Mouse (Mus musculus): ENCODE measurements around the gene Rbfox1.
A peak's percentile ranks its signal among the peaks of the same experiment; 100 is the strongest.

The Rbfox1 gene

DNA sequence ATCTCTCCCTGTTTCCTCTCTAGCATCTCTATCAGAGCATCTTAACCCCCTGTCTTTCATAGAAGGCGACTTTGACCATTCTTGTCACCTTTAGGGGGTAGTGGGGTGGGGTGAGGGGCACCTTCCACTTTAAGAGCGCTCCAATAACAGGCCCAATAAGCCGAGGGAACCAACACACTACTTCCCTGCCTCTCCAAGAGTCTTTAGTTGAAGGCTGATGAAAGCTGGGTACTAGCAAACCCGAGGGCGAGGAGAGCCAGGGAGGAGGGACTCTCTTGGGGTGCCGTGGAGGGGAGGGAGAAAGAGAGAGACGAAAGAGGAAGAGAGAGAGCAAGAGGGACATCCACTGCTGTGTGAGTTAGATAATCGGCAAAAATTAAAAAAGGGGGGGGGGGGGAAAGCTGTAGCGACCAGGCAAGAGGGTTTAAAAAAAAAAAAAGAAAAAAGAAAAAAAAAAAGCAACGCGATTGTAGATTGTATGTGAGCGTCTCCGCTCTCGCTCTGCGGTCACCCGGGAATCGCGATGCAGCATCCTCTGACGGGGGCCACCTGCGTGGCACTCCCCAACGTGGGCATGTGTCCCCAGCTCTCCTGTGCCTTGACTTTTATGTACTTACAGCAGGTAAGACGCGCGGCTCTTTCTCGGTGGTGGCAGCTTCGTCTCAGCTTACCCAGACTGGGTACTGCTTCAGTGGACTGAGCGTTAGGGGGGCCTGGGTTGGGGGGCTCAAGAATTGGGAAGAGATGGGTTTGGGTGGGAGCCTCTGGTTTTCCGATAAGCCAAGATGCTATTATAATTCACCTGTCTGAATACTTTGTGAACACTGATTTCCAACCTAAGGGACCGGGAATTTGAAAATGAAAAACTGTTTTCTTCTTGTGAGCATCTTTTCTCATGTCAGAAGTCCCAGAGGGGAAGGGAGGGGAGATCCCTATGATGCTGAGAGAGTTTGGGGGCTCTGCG is 1154.5 kb downstream of the Rbfox1 start:
- peak; percentile 5 for DNase-seq (ENCODE audit: low spot score)

DNA sequence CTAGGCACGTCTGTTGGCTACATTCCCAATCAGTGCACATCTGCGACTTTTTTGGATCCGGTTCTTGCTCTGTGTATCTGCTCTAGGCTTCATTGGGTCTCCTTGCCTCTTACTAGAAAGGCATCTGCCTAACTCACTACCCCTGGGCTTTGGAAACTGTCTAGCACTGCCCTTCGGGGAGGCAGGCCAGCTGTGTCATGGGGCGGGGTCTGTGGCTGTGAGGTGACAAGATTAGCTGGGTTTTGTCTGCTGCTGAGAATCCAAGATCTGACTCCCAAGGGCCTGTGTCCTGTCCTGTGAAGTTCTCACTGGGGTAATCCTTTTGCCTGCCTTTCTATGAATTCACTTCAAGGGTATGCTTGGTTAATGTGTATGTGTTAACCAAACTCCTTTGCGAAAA is 1155.5 kb downstream of the Rbfox1 start:
- DNase-seq (ENCODE audit: low spot score), result no peak

DNA sequence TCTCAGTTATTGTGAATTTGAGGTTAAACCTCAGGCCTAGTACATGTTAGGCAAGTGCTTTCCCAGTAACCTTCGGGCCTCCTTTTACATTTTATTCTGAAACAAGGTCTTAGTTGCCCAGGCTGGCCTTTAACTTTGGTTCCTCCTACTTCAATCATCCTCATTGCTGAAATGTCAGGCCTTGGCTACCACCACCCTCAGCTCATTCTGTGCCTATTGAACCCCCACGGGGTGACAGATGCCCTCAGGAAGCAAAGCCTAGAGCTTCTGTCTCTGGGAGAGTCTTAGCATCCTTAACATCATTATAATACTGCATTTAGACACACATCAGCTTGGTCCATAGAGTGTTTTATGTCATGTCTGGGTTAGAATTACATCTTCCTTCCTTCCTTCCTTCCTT is 1162.3 kb downstream of the Rbfox1 start:
- no peak for DNase-seq (ENCODE audit: low spot score)

DNA sequence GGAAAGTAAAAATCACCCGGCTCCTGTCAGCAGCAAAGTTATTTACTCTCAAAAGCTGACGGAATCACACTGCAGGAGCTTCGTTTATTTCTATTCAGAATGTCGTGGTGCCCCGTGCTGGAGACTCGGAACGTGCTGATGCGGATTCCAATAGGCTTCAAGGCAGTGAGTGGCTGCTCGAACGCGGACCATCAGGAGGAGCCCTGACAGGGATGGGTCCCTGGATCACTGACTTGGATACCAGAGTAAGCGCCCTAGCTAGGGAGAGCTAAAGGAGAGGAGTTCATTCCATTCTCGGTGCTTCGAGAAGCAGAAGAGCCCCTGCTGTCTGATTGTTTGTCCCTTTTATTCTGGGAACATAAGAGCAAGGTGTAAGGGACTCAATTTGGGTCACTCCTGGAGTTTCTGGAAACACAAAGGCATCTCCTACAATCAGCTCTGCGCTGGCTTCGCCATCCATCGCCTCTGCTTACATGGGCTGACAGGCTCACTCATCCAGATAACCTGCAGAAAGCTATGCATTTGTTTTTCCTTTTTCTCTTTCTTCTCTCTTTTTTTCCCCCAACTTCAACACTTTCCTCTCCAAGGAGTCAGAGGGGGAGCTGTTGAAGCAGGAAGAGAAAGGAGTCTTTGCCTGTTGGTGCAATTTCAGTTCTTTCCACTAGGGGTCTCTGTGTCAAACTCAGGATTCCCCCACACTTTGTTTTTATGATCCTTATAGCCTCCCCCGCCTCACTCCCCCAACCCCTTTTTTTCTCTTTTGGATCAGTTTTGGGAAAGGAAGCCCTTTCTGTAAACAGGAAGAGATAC is 1164.2 kb downstream of the Rbfox1 start:
- no peak for DNase-seq (ENCODE audit: low spot score)

DNA sequence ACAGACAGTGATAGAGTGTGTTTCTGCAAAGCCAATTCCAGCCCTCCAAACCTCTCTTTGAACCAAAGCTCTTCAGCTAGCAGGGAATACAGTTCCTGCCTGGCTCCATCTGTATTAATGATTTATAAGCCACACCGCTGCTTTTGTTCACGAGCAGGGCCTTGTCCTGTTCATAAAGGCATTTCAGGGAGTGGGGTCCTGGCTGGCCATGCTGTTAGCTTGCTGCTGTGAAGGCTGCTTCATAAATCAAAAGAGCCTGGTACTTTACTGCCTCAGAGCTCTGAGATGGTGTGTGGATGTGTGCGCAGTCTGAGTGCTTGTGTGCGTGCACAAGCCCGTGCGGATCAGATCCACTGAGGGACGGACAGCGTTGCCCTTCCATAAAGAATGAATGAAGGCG is 1165.8 kb downstream of the Rbfox1 start:
- no peak for DNase-seq (ENCODE audit: low spot score)

DNA sequence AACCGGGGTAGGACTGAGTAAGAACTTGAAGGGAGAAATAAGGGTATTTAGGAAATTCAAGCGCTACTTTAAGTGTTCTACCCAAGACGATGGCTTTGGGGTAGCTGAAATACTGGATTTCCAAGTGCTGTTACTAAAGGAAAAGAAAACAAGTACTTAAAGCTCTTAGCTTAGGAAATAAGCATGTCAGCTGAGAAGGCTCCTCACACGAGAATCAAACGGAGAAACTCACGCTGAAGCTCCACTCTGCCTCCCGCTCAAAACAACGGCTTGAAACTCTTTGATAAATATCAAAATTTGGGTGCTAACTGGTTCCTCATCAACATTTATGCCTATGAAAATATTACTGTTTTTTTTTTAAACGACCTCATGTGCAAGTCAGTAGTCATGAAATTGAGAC is 1166.8 kb downstream of the Rbfox1 start:
- no peak for DNase-seq (ENCODE audit: low spot score)

DNA sequence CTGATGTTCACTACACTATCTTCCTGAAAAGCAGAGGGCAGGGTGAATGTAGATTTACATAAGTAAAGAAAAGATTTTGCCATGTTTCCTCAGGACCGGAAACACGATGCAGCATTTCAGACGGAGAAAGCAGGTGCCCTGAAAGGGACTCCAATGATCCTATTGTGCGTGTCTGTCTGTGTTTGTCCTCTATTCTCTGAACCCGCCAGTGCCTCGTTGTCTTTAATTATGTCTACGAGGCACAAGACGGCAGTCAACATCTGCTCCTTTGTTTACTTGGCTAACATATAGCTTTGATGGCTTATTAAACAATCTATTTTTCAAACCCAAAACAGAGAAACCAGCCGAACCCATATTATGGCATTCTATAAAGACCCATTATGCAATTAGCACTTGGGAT is 1167.3 kb downstream of the Rbfox1 start:
- no peak for DNase-seq (ENCODE audit: low spot score)

DNA sequence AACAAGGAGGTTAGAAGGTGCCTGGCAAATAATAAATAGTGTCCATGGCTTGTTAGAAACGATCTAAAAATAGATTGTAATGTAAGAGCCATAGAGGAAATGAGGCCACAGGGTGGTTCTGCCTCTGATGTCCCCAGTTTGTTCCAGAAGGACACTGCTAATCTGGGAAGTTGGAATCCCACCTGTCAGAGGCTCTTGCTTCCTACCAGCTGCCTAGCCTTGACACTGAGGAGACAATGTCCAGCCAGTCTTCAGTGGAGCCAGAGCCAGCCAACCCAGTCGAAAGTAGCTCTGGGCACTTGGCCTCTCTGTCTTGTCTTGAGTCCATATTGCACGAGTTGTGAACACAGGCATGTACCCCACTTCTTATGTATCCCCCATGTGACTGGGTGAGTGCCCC is 1172.6 kb downstream of the Rbfox1 start:
- no peak for DNase-seq (ENCODE audit: low spot score)

DNA sequence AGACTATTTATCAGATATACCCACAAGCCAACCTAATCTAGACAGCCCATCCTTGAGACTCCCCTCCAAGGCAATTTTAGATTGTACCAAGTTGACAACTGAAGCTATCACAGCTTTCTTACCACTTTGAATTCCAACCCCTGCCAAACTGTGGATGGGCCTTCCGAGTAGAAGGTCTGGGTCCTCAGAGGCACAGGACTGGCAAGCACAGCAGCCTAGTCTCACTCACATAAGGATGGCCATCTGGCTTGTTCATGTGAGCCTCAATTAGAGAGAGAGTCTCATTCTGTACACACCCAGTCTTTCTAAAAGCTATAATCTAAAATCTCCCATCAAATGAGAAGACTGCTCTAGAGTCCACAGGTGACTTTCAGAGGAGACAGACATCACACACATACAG is 1173.4 kb downstream of the Rbfox1 start:
- no peak for DNase-seq (ENCODE audit: low spot score)

DNA sequence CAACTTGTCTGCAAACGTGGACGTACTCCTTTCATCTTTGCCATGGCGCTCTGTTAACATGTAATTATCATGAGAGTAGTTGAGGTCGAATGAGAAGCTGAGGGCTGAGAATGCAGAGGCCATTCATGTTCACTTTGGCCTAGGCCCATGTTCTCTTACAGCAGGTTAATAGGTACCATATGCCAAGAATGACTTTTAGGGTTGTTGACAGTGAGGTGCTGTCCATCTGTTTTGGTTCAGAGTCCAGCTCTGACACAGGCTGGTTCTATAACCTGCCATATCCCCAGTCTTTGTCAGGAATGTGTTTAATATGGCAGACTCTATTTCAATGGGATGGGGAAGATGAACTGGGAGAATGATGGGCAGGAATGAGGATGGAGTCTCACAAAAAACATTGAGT is 1174.4 kb downstream of the Rbfox1 start:
- DNase-seq (ENCODE audit: low spot score), result no peak

DNA sequence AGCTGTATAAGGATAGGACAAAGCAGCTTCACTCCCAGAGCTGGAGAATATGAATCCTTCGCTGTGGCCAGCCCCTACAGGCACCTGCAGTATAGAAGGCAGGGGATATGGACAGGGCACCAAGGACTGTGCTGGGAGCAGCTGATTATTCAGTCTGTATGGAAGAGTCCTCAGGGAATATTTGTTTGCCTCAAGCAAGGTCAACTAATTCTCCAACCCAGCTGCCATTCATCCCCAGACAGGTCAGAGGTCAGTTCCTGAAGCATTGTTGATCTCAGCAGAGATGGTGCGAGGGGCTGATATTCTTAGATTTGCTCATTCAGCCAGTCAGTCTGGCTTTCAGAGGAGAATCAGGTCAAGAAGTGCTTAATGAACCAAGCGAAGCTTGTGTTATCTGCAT is 1175.7 kb downstream of the Rbfox1 start:
- no peak for DNase-seq (ENCODE audit: low spot score)

DNA sequence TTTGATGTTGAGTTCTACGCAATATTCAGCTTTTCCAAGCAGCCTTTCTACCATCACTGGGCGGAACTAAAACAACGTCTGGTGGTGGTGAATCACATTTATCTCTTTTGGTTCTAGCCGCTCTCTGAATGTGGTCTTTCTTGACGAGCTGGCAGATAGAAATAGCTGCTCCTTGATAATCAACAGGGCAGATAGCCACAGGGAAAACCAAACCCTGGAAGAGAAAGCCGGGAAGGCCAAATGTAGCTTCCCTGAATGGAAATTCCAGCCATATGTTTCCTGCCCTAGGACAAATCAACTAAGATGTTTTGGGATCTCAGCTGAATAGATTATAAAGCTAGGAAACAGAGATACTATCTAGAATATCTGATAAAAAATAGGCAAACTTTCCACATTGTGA is 1177.4 kb downstream of the Rbfox1 start:
- no peak for DNase-seq (ENCODE audit: low spot score)

DNA sequence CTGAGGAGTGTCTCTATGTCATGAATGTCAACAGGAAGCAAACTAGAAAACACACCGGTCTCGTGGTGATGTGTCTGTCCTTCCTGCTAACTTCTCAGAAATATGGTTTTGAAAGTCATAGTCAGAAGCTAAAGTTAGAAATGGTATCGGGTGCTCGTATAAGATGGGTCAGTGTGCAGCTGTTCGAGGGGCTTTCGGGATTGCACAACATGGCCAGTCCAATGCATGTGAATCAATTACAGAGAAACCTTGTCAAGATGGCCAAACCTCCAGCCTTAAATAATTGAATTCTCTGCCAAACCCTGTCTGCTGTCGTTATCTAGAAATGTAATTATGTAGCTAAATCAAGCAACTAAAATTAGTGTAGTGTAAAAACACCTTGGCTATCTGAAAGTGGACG is 1182.0 kb downstream of the Rbfox1 start:
- DNase-seq (ENCODE audit: low spot score), result peak; percentile 31

DNA sequence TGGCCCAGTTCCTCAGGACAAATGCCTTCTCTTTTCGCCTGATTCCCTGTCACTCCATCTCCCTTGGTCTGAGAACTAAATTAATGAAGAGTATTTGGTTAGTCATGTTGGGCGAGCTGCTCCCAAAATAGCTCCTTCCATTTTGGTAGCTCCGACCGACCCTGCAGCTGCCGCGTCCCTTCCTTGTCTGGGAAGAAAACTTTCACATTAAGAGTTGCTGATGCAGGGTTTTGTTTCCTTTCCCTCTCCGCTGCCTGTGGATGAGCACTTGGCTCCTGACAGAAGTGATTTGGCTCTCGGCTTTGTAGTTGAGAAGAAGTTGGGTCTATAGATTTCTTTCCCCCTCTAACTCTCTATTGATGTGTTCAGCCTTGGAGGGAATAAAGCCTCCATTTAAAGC is 1184.4 kb downstream of the Rbfox1 start:
- no peak for DNase-seq (ENCODE audit: low spot score)

DNA sequence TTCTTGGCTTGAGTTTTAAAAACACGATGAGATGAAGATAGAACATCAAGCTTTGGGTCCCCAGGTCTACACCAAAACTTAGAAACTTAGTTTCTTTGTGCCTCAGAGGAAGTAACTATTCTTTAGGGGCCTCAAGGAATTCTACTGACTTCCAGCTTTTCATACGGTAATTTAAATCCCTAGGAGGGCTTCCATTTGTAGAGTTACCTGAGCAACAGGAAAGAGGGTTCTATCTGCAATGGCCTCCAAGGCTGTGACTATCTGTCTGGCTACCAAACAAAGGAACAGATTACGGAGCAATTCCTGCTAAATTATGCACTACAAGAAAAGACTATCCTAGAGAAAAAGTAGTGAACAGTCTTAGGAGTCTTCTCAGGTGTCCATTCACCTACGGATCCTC is 1189.6 kb downstream of the Rbfox1 start:
- DNase-seq (ENCODE audit: low spot score), result no peak

DNA sequence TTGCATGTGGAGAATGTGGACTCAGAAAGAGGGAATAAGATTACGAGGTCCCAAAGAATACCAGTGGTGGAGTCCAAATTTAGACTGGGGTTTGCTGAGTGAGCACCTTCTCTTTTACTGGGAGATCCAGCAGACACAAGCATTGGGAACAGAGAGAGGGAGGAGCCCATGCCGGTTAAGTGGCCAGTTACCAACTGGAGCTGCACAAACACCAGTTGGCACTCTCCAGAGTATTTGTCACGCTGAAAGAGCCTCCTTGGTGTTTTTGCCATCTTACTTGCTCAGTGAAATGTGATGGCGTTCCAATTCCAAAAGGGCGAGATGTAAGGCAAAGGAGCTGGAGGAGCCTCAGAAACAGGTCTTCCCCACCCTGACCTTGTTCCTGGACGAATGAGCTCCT is 1190.6 kb downstream of the Rbfox1 start:
- no peak for DNase-seq (ENCODE audit: low spot score)

DNA sequence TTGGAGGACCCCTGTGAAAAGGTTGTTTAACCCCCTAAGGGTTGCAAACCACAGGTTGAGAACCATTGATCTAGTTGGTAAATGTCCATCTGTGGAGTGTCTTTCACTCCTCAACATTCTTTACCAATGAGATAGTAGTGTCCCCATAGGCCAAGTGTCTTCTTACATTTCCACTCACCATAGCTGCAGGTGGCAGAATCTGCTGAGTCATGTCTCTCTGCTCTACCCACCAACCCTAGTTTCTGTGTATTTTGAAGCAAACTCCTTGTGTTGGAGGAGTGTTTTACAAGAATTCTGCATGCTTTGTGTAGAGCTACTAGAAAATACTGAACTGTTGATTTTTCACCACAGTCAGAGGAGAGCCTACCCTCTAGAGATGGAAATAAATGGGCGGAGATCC is 1191.2 kb downstream of the Rbfox1 start:
- DNase-seq (ENCODE audit: low spot score), result no peak

DNA sequence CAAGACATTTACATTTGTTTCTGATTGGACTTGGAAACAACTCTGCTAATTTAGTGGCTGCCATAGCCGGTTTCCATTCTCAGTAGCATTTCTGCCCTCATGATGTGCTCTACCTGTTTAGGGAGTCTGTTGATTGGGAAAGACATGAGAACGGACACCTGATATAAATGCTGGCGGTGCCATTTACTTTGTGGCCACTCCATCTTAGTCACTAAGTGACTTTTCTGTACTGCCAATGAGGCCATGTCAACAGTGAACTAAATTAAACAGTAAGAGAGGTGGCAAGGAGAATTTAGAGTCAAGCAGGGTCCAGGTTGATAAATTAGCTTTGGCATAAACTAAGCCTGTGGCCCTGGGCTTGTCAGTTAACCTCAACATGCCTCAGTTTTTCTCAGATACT is 1191.6 kb downstream of the Rbfox1 start:
- no peak for DNase-seq (ENCODE audit: low spot score)

DNA sequence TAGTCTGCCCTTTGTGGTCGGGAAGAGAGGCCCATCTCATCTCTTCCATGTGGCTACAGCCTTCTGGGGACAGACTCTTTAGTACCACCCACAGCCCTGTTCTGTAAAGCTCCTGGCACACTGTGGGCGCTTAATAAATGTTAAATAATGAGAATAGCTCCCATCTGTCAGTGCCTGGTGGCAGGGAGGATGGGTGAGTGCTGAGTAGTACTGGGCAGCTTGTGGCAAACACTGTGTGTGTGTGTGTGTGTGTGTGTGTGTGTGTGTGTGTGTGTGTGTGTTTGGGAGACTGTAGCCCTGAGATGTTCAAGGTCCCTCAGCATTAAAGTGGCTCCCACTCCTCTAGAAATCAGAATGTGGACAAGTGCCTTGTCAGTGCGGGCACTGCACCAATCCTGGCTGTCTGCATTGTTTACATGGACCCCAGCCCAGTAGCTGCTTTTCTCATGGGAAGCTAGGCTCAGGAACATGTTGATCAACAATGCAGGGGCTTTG is 1196.0 kb downstream of the Rbfox1 start:
- no peak for DNase-seq (ENCODE audit: low spot score)

DNA sequence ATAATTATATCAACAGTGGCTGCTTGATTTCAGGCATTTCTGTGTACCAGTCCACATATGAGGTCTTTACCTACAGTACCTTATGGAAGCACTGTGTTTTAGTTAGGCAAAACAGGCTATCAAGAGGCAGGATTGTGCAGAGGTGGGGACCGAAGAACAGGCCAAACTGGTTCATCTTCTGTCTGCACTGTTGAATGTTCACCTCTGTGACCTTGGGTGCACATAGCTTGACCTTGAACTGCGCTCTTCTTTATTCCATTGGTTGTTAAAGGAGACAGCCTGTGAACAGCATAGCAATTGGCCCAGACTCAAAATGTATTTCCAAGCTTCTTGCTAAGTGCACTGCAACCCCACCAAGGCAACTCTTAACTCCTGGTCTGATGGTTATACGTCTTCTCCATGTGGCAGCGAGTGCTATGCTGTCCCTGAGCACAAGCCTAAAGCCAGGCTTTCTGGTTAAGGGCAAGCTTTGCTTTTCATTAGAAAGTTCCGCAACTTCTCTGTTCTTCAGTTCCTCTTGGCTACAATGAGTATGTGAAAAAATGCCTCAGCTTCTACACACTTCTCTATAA is 1196.6 kb downstream of the Rbfox1 start:
- no peak for DNase-seq (ENCODE audit: low spot score)

DNA sequence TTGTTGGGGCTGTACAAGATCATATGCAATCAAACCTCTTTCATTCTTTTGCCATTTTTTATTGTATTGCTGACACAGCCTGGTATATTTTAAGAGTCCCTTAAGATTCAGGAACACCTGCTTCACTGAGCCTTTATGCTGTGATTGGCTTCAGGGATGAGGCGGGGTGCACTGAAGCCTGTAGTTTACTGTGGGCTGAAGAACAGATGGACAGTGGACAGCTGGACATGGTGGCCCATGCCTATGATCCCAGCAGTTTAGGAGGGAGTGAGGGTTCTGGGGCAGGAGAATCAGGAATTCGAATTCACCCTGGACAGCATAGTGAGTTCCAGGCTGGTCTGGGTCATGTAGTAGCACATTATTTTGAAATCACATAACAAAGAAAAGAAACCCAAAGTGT is 1198.8 kb downstream of the Rbfox1 start:
- DNase-seq (ENCODE audit: low spot score), result no peak

DNA sequence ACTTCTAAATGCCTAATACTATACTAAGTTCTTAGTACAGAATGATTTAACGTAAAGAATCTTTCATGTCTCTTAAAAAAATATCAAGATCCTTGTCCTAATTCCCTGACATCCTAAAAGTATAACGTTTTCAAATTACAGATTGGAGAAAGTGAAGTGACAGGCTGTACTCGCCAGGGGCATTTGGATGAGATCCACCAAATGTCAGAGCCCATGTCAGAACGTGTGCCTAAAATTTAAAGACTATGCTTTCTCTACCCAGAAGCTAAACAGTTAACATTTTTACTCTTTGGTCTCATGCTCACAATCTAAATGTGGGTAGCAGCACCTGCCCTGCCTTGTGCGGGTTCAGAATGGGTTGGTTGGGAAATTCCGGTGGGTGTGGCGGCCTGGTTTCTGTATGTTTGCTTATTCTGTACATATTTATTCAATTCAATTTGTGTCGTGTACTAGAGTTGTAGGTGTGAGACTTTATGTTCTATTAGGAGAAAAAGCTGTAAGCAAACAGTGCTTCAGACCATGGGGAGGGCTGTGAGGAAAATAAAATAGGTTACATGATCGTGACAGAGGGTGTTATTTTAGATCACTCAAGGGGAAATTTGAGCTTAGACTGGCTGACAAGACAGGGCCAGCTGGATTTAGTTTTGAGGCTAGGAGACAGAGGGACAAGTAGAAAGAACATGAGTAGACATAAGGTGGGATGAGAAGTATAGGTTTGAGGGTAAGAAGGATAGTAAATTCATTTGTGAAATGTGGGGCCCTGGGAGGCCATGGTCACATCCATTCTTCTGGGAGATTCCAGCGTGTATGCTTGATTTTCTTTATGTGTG is 1203.7 kb downstream of the Rbfox1 start:
- no peak for DNase-seq (ENCODE audit: low spot score)
